Mouse (Mus musculus) kidney, embryonic 15.5 days (tissue): ENCODE results near the gene Kmt2c. TPM values are rescaled to one million over a fixed set of nuclear protein-coding genes. Genes with fewer than 3 reads are reported as not detected.

Experiments used
- ATAC-seq: fragments of 200-750 bp; cut with Nextera tagmentation; replicated peaks from 2 replicates; pipeline ENCODE4 v1.8.0; 2017; ENCODE audit warnings: moderate TSS enrichment; ENCODE audit not compliant: low FRiP score
- H3K27ac ChIP-seq: fragments of 300-500 bp; sonication (generic); 2 replicates; pipeline ENCODE4 v1.5.1; 2015; ENCODE audit warnings: mild to moderate bottlenecking, inconsistent platforms
- H3K27me3 ChIP-seq: fragments of 300-500 bp; sonication (generic); 2 replicates; pipeline ENCODE4 v1.6.1; 2015; ENCODE audit warnings: inconsistent platforms
- H3K36me3 ChIP-seq: fragments of 300-500 bp; sonication (generic); 2 replicates; pipeline ENCODE4 v1.6.1; 2015; ENCODE audit warnings: inconsistent platforms
- H3K4me1 ChIP-seq: fragments of 300-500 bp; sonication (generic); 2 replicates; pipeline ENCODE4 v1.6.1; 2015; ENCODE audit warnings: inconsistent platforms
- H3K4me2 ChIP-seq: fragments of 300-500 bp; sonication (generic); 2 replicates; pipeline ENCODE4 v1.6.1; 2015; ENCODE audit warnings: moderate library complexity, mild to moderate bottlenecking, inconsistent platforms
- H3K4me3 ChIP-seq: fragments of 300-500 bp; sonication (generic); replicated peaks from 2 replicates; pipeline ENCODE4 v1.5.1; 2015; ENCODE audit warnings: mild to moderate bottlenecking, inconsistent platforms
- H3K9ac ChIP-seq: fragments of 300-500 bp; sonication (generic); 2 replicates; pipeline ENCODE4 v1.6.1; 2015; ENCODE audit warnings: mild to moderate bottlenecking, inconsistent platforms
- H3K9me3 ChIP-seq: fragments of 300-500 bp; sonication (generic); replicated peaks from 2 replicates; pipeline ENCODE4 v1.6.1; 2016; ENCODE audit warnings: inconsistent platforms
- WGBS: fragments of 180-500 bp; shearing (Covaris S2); methylation state at CpG from one replicate; pipeline ENCODE4 v1.1.7; 2015; ENCODE audit warnings: mixed read lengths; 5-methylcytosine and 5-hydroxymethylcytosine counted together
- polyA plus RNA-seq: library from polyadenylated mRNA; unstranded; fragments of >200 nt; fragmentation: Nextera tagmentation; extraction: Ambion mirVana; gene quantifications from 2 replicates; pipeline ENCODE4 v1.2.1, GENCODE M21; 2015

Kmt2c gene
- polyA plus RNA-seq, 1 experiment from 2014 or later = 12.9 TPM

DNA sequence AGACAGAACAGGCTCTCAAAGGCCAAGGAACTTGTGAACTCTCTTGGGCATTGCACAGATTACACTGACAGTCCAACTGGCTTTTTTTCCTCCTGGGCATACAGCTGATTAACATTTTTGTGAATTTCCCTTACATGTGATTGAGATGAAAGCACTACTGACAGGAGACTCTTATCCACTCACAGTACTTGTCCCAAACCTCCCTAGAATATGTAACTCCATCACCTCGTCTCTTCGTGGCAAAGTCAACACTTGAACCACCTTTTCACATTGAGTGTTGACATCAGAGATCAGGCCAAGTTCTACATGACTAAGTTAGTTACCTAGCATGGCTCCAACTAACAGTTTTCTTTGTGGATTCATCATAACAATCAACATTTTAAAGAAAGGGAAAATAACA lies 45.9 kb downstream of the Kmt2c start:
- 83% methylated on average over 2 of the region's 2 CpGs for WGBS
- Histone ChIP-seq H3K27ac (no peak overlapping the region), H3K27me3 (no peaks in the 10 kb centered on the region), H3K4me2 (no peak overlapping the region), H3K36me3 (no peaks in the 10 kb centered on the region), H3K9ac (no peak overlapping the region), H3K4me3 (no peak overlapping the region), H3K4me1 (no peaks in the 10 kb centered on the region), H3K9me3 (no peaks in the 10 kb centered on the region)
- no peak for ATAC-seq

DNA sequence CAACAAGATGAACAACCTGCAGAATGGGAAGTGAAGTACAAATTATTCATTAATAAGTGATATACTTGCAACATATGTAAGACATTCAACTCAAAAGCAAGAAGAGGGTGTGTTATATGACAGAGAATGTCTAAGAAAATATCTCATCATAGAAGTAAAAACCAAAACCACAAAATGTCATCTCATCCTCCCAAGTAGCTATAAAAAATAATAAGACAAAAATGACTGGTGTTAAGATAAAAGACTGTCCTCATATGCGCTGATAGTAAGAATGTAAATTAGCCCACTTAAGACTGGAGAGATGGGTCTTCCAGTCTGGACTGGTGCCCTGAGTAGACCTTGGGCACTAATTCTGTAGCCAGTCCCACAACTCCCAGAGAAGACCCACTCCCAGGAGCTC lies 61.1 kb downstream of the Kmt2c start:
- no peak overlapping the region for H3K27ac ChIP-seq
- no peak for ATAC-seq

DNA sequence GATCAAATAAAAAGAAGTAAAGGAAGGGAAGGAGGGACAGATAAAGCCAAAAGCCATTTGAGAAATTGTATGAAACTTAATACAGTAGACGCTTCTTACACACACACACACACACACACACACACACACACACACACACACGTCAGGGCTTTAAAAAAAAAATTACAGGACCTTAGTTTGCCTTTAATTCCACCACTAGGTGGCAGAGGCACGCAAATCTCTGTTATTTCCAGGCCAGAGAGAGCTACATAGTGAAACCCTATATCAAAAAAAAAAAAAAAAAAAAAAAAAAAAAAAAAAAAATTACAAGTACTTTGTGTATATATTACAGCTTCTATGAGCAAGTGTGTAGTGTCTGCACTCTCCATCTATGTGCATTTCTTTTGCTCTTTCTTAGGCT lies 62.5 kb downstream of the Kmt2c start:
- WGBS = 16% methylated on average over 3 of the region's 3 CpGs
- no peak overlapping the region for H3K4me3 ChIP-seq
- ATAC-seq = no peak

More for the DNA sequence above, 61.1 kb downstream of the Kmt2c start:
- Histone ChIP-seq H3K4me3 (no peak overlapping the region), H3K4me1 (no peaks in the 10 kb centered on the region), H3K9me3 (no peaks in the 10 kb centered on the region), H3K4me2 (no peak overlapping the region), H3K9ac (no peak overlapping the region), H3K36me3 (no peaks in the 10 kb centered on the region; the same call in 1 of the 2 replicates), H3K27me3 (no peaks in the 10 kb centered on the region)
- 89% methylated on average over 1 of the region's 1 CpGs for WGBS

DNA sequence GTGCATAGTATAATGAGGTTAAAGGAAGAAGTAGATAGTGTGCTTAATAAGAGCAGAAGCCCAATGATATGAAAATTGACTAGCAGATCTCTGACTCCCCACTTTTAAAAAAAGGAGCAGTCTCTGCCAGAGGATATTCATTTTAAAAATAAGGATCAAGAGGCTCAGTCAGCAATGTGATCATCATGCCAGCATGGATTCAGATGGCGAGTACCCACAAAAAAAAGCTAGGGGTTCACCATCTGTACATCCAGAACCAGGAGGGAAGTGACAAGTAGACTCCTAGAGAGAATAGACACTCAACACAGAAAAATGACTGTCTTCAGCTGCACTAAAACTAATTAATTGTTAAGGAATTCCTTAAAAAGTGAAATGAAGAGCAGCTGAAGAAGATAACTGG lies 76.0 kb downstream of the Kmt2c start:
- Histone ChIP-seq H3K27ac (no peak overlapping the region), H3K36me3 (no peaks in the 10 kb centered on the region), H3K9ac (no peak overlapping the region), H3K4me3 (no peak overlapping the region), H3K4me1 (0 out of 2 replicates have a peak, but pooled peaks cover 4% of the 10 kb centered on the region), H3K4me2 (no peak overlapping the region), H3K27me3 (no peaks in the 10 kb centered on the region), H3K9me3 (no peaks in the 10 kb centered on the region)
- ATAC-seq = no peak
- 72% methylated on average over 1 of the region's 1 CpGs for WGBS

More for the DNA sequence above, 62.5 kb downstream of the Kmt2c start:
- Histone ChIP-seq H3K9me3 (no peaks in the 10 kb centered on the region), H3K27ac (no peak overlapping the region), H3K4me2 (no peak overlapping the region), H3K27me3 (no peaks in the 10 kb centered on the region), H3K4me1 (no peaks in the 10 kb centered on the region), H3K36me3 (no peaks in the 10 kb centered on the region; the same call in 1 of the 2 replicates), H3K9ac (no peak overlapping the region)

DNA sequence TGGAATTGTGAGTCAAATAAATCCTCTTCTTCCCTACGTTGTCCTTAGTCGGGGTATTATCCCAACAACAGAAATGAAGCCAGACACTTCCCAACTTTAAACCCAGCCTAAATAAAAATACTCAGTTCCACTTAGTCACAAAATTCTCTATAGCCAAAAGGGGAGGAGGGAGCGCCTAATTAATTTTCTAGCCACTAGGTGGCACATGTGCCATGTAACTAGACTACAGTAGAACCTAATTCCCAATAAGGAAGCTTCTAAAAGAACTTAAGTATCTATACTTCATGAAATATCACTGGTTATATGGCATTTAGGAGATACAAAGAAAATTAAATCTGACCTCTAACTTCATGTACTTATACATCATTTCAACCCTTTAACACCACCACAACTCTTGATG lies 78.0 kb downstream of the Kmt2c start:
- ATAC-seq = no peak
- H3K4me3 ChIP-seq = no peak overlapping the region
- no peaks in the 10 kb centered on the region for H3K9me3 ChIP-seq
- H3K36me3 ChIP-seq = no peaks in the 10 kb centered on the region
- no peak overlapping the region for H3K9ac ChIP-seq
- 0 out of 2 replicates have a peak, but pooled peaks cover 4% of the 10 kb centered on the region for H3K4me1 ChIP-seq
- H3K4me2 ChIP-seq = no peak overlapping the region
- WGBS = 37% methylated on average over 3 of the region's 3 CpGs
- H3K27me3 ChIP-seq = no peaks in the 10 kb centered on the region
- H3K27ac ChIP-seq = no peak overlapping the region

DNA sequence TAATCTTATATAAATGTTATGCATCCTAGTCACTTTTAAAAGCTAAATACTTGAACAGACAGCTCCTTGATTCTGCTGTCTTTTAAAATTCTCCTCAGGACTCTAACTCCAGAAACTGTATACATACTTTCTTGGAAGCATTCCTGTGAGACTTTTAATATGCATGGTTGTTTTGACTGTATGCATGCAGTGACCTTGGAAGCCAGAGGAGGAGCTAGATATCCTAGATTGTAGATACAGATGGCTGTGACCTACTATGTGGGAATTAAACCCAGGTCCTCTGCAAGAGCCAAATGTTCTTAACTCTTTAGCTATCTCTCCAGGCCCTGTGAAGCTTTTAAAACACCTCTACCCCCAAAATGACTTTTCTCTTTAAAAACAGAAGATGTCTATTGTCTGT lies 83.2 kb downstream of the Kmt2c start:
- no peak for ATAC-seq
- H3K4me2 ChIP-seq = no peak overlapping the region
- H3K27me3 ChIP-seq = no peaks in the 10 kb centered on the region
- H3K36me3 ChIP-seq = 0 out of 2 replicates have a peak, but pooled peaks cover 4% of the 10 kb centered on the region
- 0 out of 2 replicates have a peak, but pooled peaks cover 4% of the 10 kb centered on the region for H3K4me1 ChIP-seq
- no peak overlapping the region for H3K9ac ChIP-seq
- H3K27ac ChIP-seq = no peak overlapping the region
- H3K9me3 ChIP-seq = no peaks in the 10 kb centered on the region
- no peak overlapping the region for H3K4me3 ChIP-seq

DNA sequence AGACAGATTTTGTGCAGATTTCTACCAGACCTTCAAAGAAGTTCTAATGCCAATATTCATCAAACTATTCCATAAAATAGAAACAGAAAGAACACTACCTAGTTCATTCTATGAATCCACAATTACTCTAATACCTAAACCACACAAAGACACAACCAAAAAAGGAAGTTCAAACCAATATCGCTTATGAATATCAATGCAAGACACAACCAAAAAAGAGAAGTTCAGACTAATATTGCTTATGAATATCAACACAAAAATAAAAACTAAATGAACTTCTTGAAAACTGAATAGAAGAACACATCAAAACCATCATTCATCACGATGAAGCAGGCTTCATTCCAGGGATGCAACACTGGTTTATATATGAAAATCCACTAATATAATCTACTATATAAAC lies 101.9 kb downstream of the Kmt2c start:
- no peak overlapping the region for H3K4me2 ChIP-seq
- 92% methylated on average over 2 of the region's 2 CpGs for WGBS
- H3K4me3 ChIP-seq = no peak overlapping the region
- ATAC-seq = no peak
- H3K9me3 ChIP-seq = no peaks in the 10 kb centered on the region
- no peak overlapping the region for H3K27ac ChIP-seq
- H3K36me3 ChIP-seq = peaks cover 20% of the 10 kb centered on the region
- H3K9ac ChIP-seq = no peak overlapping the region
- H3K4me1 ChIP-seq = no peaks in the 10 kb centered on the region
- no peaks in the 10 kb centered on the region for H3K27me3 ChIP-seq

DNA sequence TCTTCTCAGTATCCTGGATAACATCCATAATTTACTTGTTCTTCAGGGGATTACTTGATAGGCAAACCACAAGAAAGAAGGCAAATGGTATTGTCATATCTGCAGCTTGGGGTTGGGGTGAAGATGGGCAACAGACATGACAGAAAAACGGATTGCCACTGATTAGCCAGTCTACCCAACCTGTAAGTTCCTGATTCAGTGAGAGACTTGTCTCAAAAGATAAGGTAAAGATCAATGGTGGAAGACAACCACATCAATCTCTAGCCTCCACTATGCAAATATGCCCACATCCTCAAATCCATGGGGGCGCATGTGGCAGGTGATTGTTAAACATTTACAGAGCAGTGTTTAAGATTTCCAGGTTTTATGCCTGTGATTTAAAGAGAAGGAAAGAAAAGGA lies 105.9 kb downstream of the Kmt2c start:
- Histone ChIP-seq H3K27me3 (no peaks in the 10 kb centered on the region), H3K36me3 (peaks cover 6% of the 10 kb centered on the region), H3K4me2 (no peak overlapping the region), H3K4me3 (no peak overlapping the region), H3K27ac (no peak overlapping the region), H3K9ac (no peak overlapping the region), H3K4me1 (no peaks in the 10 kb centered on the region), H3K9me3 (no peaks in the 10 kb centered on the region)
- ATAC-seq = no peak
- WGBS = 85% methylated on average over 2 of the region's 2 CpGs

DNA sequence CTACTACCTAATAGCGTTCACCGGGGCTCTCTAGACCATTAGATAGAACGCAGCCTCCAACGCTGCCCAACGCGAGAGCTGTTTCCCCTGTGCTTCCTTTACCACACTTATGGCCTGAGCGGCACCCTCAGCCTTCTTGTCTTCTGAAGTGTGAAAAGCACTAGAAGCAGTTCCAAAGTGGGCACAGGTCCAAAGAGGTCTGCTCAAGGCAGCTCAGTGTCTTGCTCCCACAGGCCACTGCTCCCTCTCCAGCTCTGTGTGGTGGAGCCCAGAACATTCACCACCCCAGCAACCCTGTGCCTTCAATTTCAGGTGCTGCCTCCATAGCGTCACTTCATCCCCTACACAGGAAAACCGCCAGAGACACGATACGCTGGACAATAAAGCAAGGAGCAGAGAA lies 115.0 kb downstream of the Kmt2c start:
- H3K9ac ChIP-seq = no peak overlapping the region
- H3K36me3 ChIP-seq = peaks cover 14% of the 10 kb centered on the region
- H3K9me3 ChIP-seq = no peaks in the 10 kb centered on the region
- no peak overlapping the region for H3K4me2 ChIP-seq
- no peak for ATAC-seq
- 89% methylated on average over 11 of the region's 11 CpGs for WGBS
- no peak overlapping the region for H3K27ac ChIP-seq
- 0 out of 2 replicates have a peak, but pooled peaks cover 3% of the 10 kb centered on the region for H3K4me1 ChIP-seq
- no peaks in the 10 kb centered on the region for H3K27me3 ChIP-seq
- H3K4me3 ChIP-seq = no peak overlapping the region

DNA sequence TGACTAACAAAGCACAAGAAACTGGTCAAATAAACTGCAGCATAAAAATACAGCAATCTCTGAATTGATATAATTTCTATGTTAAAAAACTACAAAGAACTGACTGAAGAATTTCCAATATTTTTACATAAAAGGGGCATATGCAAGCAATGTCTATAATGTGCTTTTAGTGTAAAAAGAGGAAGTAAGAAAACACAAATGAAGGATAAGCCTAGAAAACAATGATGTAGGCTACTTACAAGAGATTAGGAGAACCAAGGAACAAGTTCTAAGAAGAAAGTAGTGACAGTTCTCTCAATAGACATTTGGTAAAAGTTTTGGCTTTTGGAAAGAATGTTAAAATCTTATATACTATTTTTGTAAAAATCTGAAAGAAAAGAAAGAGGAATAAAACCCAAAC lies 119.4 kb downstream of the Kmt2c start:
- ATAC-seq = no peak
- Histone ChIP-seq H3K9ac (no peak overlapping the region), H3K27ac (no peak overlapping the region), H3K4me2 (no peak overlapping the region), H3K36me3 (peaks cover 1% of the 10 kb centered on the region), H3K27me3 (no peaks in the 10 kb centered on the region), H3K9me3 (no peaks in the 10 kb centered on the region), H3K4me1 (0 out of 2 replicates have a peak, but pooled peaks cover 3% of the 10 kb centered on the region), H3K4me3 (no peak overlapping the region)

DNA sequence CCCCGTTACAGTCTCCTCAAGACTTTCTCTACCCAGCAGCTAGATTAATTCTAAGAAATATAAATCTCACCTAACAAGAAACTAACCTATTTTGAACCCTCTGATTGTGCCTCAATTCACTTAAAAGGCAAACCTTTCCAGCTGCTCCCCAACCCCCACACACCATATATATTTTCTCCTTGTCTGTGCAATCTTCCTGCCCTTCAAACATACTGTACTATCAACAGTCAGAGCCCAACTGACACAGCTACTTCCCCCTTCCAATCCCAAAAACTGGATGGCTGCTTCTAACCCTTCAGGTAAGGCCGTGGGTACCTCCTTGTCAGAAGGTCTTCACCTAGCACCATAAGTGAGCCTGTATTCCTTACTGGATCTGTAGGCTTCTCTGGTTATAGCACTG lies 130.2 kb downstream of the Kmt2c start:
- WGBS = 93% methylated on average over 2 of the region's 2 CpGs
- H3K9me3 ChIP-seq = no peaks in the 10 kb centered on the region
- no peak overlapping the region for H3K4me2 ChIP-seq
- no peak overlapping the region for H3K27ac ChIP-seq
- H3K4me3 ChIP-seq = no peak overlapping the region
- no peaks in the 10 kb centered on the region for H3K4me1 ChIP-seq
- no peaks in the 10 kb centered on the region for H3K27me3 ChIP-seq
- H3K9ac ChIP-seq = no peak overlapping the region
- H3K36me3 ChIP-seq = peaks cover 11% of the 10 kb centered on the region; the same call in 1 of the 2 replicates
- no peak for ATAC-seq

DNA sequence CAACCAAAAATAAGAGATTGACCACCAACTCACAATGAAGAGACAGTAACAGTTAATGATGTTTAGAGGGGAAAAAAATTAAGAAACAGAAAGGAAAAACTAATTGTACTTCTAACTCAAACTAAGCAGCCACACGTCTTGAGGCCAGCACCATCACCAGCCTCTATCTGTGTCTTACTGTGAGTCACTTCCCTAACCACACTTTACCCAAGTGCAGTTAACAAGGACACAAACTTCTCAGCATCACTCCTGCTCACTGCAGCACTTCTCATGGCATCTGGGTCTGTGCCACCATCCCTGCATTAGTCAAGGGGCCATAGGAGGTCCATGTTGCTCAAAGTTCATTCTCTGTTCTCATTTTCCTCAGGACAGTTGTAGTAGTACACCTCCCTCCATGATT lies 131.5 kb downstream of the Kmt2c start:
- H3K4me2 ChIP-seq = no peak overlapping the region
- H3K9ac ChIP-seq = no peak overlapping the region
- no peaks in the 10 kb centered on the region for H3K27me3 ChIP-seq
- no peaks in the 10 kb centered on the region for H3K9me3 ChIP-seq
- 0 out of 2 replicates have a peak, but pooled peaks cover 13% of the 10 kb centered on the region for H3K36me3 ChIP-seq
- H3K27ac ChIP-seq = no peak overlapping the region
- H3K4me1 ChIP-seq = no peaks in the 10 kb centered on the region
- WGBS = 82% methylated on average over 1 of the region's 1 CpGs
- ATAC-seq = no peak
- no peak overlapping the region for H3K4me3 ChIP-seq

DNA sequence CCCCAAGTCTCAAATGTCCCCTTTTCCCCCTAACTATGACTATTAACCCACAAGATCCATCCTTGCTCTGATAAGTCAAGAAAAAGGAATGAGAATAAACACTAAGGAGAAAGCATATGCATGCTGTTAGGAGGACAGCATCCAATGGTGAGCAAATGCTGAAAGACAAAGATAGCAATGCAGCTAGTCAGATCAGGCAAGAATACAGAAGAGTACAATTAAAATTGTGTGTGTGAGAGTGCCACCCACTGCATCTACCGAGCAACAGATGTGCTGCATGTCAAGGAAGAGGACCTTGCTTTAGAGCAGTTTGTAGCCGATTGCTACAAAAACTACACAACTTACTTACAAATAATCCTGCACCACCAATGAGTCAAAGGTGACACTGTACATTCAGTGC lies 145.1 kb downstream of the Kmt2c start:
- Histone ChIP-seq H3K4me2 (no peak overlapping the region), H3K4me3 (no peak overlapping the region), H3K4me1 (no peaks in the 10 kb centered on the region), H3K27me3 (no peaks in the 10 kb centered on the region), H3K36me3 (peaks cover 31% of the 10 kb centered on the region), H3K9me3 (no peaks in the 10 kb centered on the region), H3K27ac (no peak overlapping the region), H3K9ac (no peak overlapping the region)
- ATAC-seq = no peak
- 83% methylated on average over 2 of the region's 2 CpGs for WGBS
